Mouse (Mus musculus): ENCODE results near the gene Ak7. TPM values are rescaled to one million over a fixed set of nuclear protein-coding genes. Genes with fewer than 3 reads are reported as not detected.

Gene Ak7
- total RNA-seq, 2 experiments from 2014 or later: 0.25 to 0.68 TPM

DNA sequence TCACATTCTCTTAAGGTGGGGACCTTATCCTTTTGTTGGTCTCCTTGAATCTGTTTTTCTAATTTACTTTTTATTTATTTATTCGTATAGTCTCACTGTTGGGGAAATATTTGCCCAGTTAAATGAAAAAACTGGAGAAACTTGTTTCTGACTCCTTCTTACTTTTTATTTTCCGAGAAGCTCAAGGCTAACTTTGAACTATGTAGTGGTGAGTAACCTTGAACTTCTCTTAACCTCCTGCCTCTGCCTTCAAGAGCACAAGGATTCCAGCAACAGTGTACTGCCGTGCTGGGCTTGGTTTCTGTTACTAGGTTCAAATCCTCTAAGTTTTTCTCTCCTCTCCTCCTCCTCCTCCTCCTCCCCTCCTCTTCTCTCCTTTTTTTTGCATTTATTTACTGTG lies 55.9 kb downstream of the Ak7 start:
- Histone ChIP-seq H3K4me3 (no peak overlapping the region), H3K27ac (no peak overlapping the region)
- TF ChIP-seq CTCF (IDR thresholded peaks at IDR 0.05): no peak
- no peak for DNase-seq (ENCODE audit: extremely low spot score in 1 of 2, low spot score in 2 of 2)
- intact Hi-C loops (cut with DNase I): no loop called here

DNA sequence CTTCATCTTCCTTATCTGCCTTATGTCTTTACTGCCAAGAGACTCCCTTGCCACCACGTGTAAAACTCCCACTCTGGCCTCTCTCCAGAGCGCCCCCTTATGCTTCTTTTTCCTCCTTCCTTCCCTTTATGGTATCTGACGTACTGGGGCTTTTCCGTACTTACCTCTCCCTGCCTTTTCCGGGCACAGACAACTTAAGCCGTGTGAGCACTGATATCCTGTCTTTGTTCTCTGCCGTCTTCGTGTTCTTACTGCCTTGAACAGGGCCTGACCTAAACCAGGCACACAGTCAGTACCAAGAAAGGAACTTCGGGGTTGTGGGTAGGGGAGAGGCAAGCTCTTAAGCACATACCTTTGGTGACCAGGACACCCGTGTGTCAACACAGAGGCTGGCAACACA lies 63.9 kb downstream of the Ak7 start:
- DNase-seq (ENCODE audit: extremely low spot score in 1 of 2, low spot score in 2 of 2): no peak
- Histone ChIP-seq H3K4me3 (no peak overlapping the region), H3K27ac (no peak overlapping the region)
- intact Hi-C loops (cut with DNase I): no loop called here
- TF ChIP-seq CTCF (IDR thresholded peaks at IDR 0.05): no peak

DNA sequence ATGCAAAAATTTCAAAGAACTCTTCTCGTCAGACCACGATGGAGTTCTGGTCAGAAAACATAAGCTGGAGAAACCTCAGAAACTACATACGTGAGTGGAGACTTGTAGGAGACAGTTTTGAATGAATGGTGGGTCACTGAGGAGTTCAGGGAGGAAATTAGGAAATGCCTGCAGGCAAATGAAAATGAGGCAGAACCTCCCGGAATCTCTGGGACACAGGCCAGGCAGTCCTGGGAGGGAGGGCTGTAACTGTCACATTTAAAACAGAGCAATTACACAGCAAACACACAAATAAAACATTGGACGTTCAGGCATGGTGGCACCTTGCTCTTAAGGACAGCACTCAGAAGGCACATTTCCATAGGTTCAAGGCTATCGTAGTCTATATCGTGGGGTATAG lies 69.1 kb downstream of the Ak7 start:
- TF ChIP-seq CTCF (IDR thresholded peaks at IDR 0.05): no peak
- DNase-seq (ENCODE audit: extremely low spot score in 1 of 2, low spot score in 2 of 2): no peak
- intact Hi-C loops (cut with DNase I): no loop called here
- Histone ChIP-seq H3K4me3 (no peak overlapping the region), H3K27ac (no peak overlapping the region)

DNA sequence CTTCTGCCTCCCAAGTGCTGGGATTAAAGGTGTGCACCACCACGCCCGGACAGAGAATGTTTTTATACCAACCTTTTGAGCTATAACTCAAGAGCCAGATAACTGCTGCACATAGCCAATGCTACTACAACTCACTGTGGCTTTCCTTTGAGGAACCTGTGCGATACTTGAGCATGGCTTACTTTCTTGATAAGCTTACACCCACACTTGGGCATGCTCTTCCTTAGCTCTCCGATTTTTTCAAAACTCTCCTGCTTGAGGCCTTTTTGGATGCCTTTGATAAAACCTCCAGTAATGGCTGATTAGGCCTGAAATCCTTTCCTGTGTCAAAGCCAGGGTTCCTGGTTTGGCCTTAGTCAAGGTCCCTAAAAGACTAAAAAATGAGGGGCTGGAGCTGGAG lies 71.9 kb downstream of the Ak7 start:
- intact Hi-C loops (cut with DNase I): no loop called here
- no peak overlapping the region for H3K4me3 ChIP-seq
- TF ChIP-seq CTCF (IDR thresholded peaks at IDR 0.05): no peak
- DNase-seq (ENCODE audit: extremely low spot score in 1 of 2, low spot score in 2 of 2): no peak
- no peak overlapping the region for H3K27ac ChIP-seq

DNA sequence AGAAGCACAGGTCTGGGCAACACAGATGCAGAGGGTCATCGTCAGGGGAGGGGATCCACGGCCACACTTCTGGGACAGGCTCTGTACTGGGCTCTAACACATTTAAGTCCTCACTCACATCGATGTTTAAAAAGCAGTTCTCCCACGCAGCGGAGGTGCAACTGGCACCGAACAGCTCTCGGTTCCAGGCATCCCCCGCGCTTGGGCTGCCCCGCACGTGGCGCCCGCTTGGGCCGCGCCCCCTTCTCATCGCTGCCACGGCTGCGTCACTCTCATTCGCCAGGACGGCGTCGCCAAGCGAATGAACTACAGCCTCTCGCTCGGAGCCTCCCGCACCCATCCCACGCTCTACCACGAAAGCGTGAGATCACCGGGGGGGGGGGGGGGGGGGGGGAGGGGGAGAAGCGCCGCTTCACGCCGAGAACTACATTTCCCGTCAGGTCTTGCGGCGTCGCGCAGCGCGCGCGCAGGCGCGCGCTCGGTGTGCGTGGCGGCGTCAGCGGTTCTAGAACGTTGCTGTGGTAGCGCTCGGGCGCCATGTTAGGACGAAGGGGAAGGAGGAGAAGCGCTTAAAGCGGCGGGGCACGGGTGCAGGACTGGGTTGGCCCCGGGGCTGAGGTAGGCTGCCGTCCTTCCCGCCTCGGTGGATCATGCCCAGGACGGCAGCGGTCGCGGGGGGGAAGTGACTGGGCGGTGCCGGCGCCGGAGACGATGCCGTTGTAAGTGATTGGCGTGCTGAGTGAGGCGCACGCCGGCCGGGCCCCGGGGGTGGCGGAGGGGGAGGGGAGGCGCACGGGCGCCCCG lies 78.6 kb downstream of the Ak7 start, which contains the start of gene Papola:
Papola (plus strand) TSS at position 499 of the 804 bp plus-strand sequence.
- H3K4me3 ChIP-seq: peak within 1 kb of the TSS; percentile 91
- DNase-seq (ENCODE audit: extremely low spot score in 1 of 2, low spot score in 2 of 2): peak; percentile 85 to 89
- peak within 1 kb of the TSS; percentile 97 for H3K27ac ChIP-seq
- intact Hi-C loops (cut with DNase I): loop anchor here (2.0 kb wide), 1 partner anchor 100 kb away; the partner anchor contains the start of genes Atg2b and Gskip
- TF ChIP-seq CTCF (IDR thresholded peaks at IDR 0.05): no peak

DNA sequence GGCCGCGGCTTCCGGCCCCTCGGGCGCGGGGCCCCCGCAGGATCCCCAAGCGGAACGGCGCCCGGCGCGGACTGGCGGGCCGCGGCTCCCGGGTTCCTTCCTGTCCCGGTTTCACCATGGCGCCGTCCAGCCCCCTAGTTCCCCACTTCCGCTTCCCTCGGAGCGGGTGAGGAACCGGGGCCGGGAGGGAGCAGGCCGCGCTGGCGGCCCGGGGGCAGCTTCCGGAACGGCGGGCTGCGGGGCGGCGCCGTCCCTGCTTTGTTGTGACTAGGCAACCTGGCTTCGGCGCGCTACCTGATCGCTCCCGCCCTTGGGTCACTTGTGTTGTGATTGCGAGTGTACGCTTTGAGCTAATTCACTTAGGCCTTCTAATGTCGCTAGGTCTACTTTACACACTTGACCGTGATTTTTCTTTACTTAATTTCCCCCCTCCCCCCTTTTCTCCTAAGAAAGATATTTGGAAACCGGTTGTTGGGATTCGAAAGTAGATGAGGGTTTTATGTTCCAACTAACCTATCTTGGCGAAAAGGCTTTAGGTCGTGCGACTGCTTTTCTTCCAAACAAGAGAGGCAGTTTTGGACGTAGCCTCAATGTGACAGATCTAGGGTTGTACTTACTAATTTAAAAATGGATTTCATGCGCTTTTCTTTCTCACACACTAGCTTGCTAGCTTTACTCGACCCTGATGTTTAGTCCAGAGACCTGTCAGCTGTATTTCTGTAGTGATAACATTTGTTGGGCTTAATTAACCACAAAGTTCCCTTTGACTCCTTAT lies 79.4 kb downstream of the Ak7 start:
- intact Hi-C loops (cut with DNase I): loop anchor here (2.0 kb wide), 1 partner anchor 100 kb away; the partner anchor contains the start of genes Atg2b and Gskip
- no peak for TF ChIP-seq CTCF (IDR thresholded peaks at IDR 0.05)
- peak overlapping the region; percentile 91 for H3K4me3 ChIP-seq
- peak overlapping the region; percentile 97 for H3K27ac ChIP-seq
- DNase-seq (ENCODE audit: extremely low spot score in 1 of 2, low spot score in 2 of 2): peak; percentile 61 to 72

DNA sequence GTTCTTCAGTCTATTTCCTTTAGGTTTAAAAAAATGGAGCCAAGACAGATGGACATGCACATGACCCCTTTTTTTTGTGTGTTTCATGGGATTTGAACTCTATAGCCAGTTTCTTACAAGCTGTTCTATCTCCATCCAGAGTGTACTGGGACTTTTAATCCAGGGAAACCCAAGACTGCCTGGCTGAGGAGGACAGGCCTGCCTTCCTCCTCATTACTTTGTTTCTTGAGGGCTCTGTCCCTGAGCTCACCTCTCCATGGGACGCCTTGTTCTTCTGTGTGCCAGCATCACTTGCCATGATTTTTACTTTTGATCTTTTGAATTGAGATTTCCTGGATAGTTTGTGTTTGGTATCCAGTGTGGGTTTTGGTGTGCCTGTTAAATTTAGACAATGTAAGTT lies 80.3 kb downstream of the Ak7 start:
- peak overlapping the region; percentile 91 for H3K4me3 ChIP-seq
- no peak overlapping the region for H3K27ac ChIP-seq
- no peak for TF ChIP-seq CTCF (IDR thresholded peaks at IDR 0.05)
- DNase-seq (ENCODE audit: extremely low spot score in 1 of 2, low spot score in 2 of 2): no peak
- intact Hi-C loops (cut with DNase I): no loop called here

DNA sequence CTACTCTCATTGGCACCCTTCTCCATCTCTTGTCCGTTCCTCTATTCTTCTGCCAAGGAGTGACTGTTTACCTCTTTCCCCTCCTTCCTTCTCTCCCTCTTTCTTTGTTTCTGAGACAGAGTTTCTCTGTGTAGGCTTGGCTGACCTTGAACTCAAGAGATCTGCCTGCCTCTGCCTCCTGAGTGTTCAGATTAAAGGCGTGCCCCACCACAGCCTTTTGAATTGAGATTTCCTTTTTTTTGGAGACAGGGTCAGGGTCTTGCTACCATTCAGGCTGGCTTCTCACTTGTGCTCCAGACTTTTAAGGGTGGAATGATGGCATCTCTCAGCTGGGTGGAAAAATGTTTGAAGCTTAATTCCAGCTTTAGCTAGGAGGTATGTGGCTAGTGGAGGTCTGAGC lies 81.8 kb downstream of the Ak7 start:
- H3K27ac ChIP-seq: no peak overlapping the region
- no peak for TF ChIP-seq CTCF (IDR thresholded peaks at IDR 0.05)
- no peak overlapping the region for H3K4me3 ChIP-seq
- DNase-seq (ENCODE audit: extremely low spot score in 1 of 2, low spot score in 2 of 2): no peak
- intact Hi-C loops (cut with DNase I): no loop called here

DNA sequence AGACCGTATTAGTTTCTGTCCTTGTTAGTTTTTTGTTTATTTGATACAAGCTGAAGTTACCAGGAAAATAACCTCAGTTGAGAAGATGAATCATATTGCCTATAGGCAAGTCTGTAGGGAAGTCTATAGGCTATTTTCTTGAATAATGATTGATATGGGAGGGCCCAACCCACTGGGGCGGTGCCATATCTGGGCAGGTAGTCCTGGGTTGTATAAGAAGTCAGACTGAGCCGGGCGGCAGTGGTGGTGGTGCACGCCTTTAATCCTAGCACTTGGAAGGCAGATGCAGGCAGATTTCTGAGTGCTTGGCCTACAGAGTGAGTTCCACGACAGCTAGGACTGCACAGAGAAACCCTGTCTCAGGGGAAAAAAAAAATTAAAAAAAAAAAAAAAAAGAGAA lies 84.1 kb downstream of the Ak7 start:
- TF ChIP-seq CTCF (IDR thresholded peaks at IDR 0.05): no peak
- H3K4me3 ChIP-seq: no peak overlapping the region

DNA sequence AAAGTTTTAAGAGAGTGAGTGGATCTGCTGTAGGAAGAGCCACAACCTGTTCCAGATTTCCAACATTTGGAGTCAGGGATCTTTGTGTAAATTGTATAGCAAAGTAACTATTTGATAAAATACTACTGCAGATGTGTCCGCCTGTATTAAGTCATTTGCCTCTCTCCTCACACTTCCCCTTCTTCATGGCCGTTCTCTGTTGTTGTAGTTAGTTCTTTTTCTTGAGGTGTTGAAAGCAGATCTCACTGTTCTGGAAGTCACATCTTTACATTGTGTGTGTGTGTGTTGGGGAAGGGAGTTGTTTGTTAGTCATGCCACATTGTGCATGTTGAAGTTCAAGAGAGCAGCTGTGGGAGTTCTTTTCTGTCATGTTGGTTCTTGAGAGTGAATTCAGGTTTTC lies 89.1 kb downstream of the Ak7 start:
- no peak for TF ChIP-seq CTCF (IDR thresholded peaks at IDR 0.05)
- no peak overlapping the region for H3K27ac ChIP-seq
- no peak for DNase-seq (ENCODE audit: extremely low spot score in 1 of 2, low spot score in 2 of 2)
- no peak overlapping the region for H3K4me3 ChIP-seq
- intact Hi-C loops (cut with DNase I): no loop called here

More for the DNA sequence above, 84.1 kb downstream of the Ak7 start:
- intact Hi-C loops (cut with DNase I): no loop called here
- DNase-seq (ENCODE audit: extremely low spot score in 1 of 2, low spot score in 2 of 2): no peak
- H3K27ac ChIP-seq: no peak overlapping the region

DNA sequence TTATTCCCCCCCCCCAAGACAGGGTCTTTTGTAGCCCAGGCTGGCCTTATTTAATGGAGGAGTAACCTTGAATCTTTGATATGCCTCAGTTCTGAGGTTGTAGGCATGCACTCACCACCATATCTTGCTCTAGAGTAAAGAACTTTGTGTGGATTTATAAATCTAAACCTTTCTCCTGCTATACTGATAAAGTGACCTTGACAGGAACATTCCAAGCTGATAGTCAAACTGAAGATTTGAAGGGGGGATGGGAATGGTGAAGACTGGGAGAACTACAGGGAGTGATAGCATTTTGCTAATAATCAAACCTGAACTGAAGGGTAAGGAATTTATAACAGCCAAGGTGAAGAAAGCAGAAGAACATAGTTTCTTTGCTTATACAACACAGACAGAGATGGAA lies 92.2 kb downstream of the Ak7 start:
- no peak overlapping the region for H3K4me3 ChIP-seq
- TF ChIP-seq CTCF (IDR thresholded peaks at IDR 0.05): no peak
- DNase-seq (ENCODE audit: extremely low spot score in 1 of 2, low spot score in 2 of 2): no peak
- intact Hi-C loops (cut with DNase I): no loop called here
- no peak overlapping the region for H3K27ac ChIP-seq

DNA sequence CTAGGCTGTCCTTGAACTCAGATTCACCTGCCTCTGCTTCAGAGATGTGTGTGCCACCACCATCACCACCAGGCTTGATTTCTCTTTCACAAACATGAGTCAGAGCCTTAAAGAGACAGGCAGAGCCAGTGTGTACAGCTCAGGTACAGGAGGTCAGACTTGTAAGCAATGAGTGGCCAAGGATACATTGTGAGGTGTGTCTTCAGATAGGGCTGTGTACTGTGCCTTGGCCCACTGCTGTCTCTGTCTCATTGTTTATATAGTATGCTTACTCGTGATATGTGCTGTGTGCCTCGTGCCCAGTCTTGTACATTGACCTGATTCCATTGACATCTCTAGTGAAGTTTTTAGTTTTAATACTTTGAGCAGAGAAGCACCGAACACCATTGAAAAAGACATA lies 100.0 kb downstream of the Ak7 start:
- H3K4me3 ChIP-seq: no peak overlapping the region
- DNase-seq (ENCODE audit: extremely low spot score in 1 of 2, low spot score in 2 of 2): no peak
- no peak overlapping the region for H3K27ac ChIP-seq
- no peak for TF ChIP-seq CTCF (IDR thresholded peaks at IDR 0.05)
- intact Hi-C loops (cut with DNase I): no loop called here

Measured in left cerebral cortex, adult 2 months (tissue).